Mouse (Mus musculus): ENCODE measurements around the gene Ranbp17. TPM values are rescaled to one million over a fixed set of nuclear protein-coding genes. Genes with fewer than 3 reads are reported as not detected.

Ranbp17 gene
- total RNA-seq, 2 experiments from 2014 or later = 7.4 to 7.6 TPM

GRCm38 (mm10) chr11:33300859-33301258 lies 212.7 kb downstream of the Ranbp17 start:
- no peak for TF ChIP-seq CTCF (IDR thresholded peaks at IDR 0.05)
- Histone ChIP-seq H3K27ac (no peak overlapping the region), H3K4me3 (no peak overlapping the region)
- intact Hi-C loops (cut with DNase I) = no loop called here
- no peak for DNase-seq (ENCODE audit: extremely low spot score in 1 of 2, low spot score in 2 of 2)

- no peak for DNase-seq (ENCODE audit: extremely low spot score in 1 of 2, low spot score in 2 of 2)
- intact Hi-C loops (cut with DNase I) = loop anchor here (10.0 kb wide), 1 partner anchor 315 kb away; no protein-coding TSS in a partner anchor
- no peak for TF ChIP-seq CTCF (IDR thresholded peaks at IDR 0.05)
- Histone ChIP-seq H3K27ac (no peak overlapping the region), H3K4me3 (no peak overlapping the region)
These were observed 214.2 kb downstream of the Ranbp17 start for GRCm38 (mm10) chr11:33299371-33299770.

- Histone ChIP-seq H3K27ac (no peak overlapping the region), H3K4me3 (no peak overlapping the region)
- TF ChIP-seq CTCF (IDR thresholded peaks at IDR 0.05) = no peak
- DNase-seq (ENCODE audit: extremely low spot score in 1 of 2, low spot score in 2 of 2) = no peak
- intact Hi-C loops (cut with DNase I) = loop anchor here (10.0 kb wide), 1 partner anchor 318 kb away; no protein-coding TSS in a partner anchor
These were observed 216.4 kb downstream of the Ranbp17 start for GRCm38 (mm10) chr11:33297121-33297520.

GRCm38 (mm10) chr11:33295422-33295821 lies 218.1 kb downstream of the Ranbp17 start:
- peak; percentile 67 for TF ChIP-seq CTCF (IDR thresholded peaks at IDR 0.05)

GRCm38 (mm10) chr11:33294063-33294462 lies 219.5 kb downstream of the Ranbp17 start:
- no peak overlapping the region for H3K4me3 ChIP-seq
- DNase-seq (ENCODE audit: extremely low spot score in 1 of 2, low spot score in 2 of 2) = no peak
- no peak overlapping the region for H3K27ac ChIP-seq
- intact Hi-C loops (cut with DNase I) = loop anchor here (10.0 kb wide), 1 partner anchor 321 kb away; no protein-coding TSS in a partner anchor
- no peak for TF ChIP-seq CTCF (IDR thresholded peaks at IDR 0.05)

More at GRCm38 (mm10) chr11:33295422-33295821, 218.1 kb downstream of the Ranbp17 start:
- H3K27ac ChIP-seq = no peak overlapping the region
- H3K4me3 ChIP-seq = no peak overlapping the region
- intact Hi-C loops (cut with DNase I) = loop anchor here (1.0 to 10.0 kb wide), 2 partner anchors 119 to 319 kb away; no protein-coding TSS in a partner anchor
- DNase-seq (ENCODE audit: extremely low spot score in 1 of 2, low spot score in 2 of 2) = no peak

- intact Hi-C loops (cut with DNase I) = no loop called here
- Histone ChIP-seq H3K4me3 (no peak overlapping the region), H3K27ac (no peak overlapping the region)
- no peak for DNase-seq (ENCODE audit: extremely low spot score in 1 of 2, low spot score in 2 of 2)
- TF ChIP-seq CTCF (IDR thresholded peaks at IDR 0.05) = no peak
These were observed 235.0 kb downstream of the Ranbp17 start for GRCm38 (mm10) chr11:33278571-33278970.

GRCm38 (mm10) chr11:33276637-33277036 lies 236.9 kb downstream of the Ranbp17 start, which contains the start of gene Gm12117:
Gene Gm12117, minus strand, starts transcription at chr11:33276737.
- intact Hi-C loops (cut with DNase I) = no loop called here
- no peak for TF ChIP-seq CTCF (IDR thresholded peaks at IDR 0.05)
- H3K4me3 ChIP-seq = no peak within 1 kb of the TSS
- H3K27ac ChIP-seq = no peak within 1 kb of the TSS
- no peak for DNase-seq (ENCODE audit: extremely low spot score in 1 of 2, low spot score in 2 of 2)

GRCm38 (mm10) chr11:33274816-33275215 lies 238.7 kb downstream of the Ranbp17 start:
- DNase-seq (ENCODE audit: extremely low spot score in 1 of 2, low spot score in 2 of 2) = no peak
- Histone ChIP-seq H3K4me3 (no peak overlapping the region), H3K27ac (no peak overlapping the region)
- intact Hi-C loops (cut with DNase I) = no loop called here
- TF ChIP-seq CTCF (IDR thresholded peaks at IDR 0.05) = no peak

GRCm38 (mm10) chr11:33274294-33274693 lies 239.3 kb downstream of the Ranbp17 start:
- no peak for DNase-seq (ENCODE audit: extremely low spot score in 1 of 2, low spot score in 2 of 2)
- Histone ChIP-seq H3K4me3 (no peak overlapping the region), H3K27ac (no peak overlapping the region)
- intact Hi-C loops (cut with DNase I) = no loop called here
- TF ChIP-seq CTCF (IDR thresholded peaks at IDR 0.05) = no peak

- H3K27ac ChIP-seq = no peak overlapping the region
- DNase-seq (ENCODE audit: extremely low spot score in 1 of 2, low spot score in 2 of 2) = no peak
- TF ChIP-seq CTCF (IDR thresholded peaks at IDR 0.05) = no peak
- intact Hi-C loops (cut with DNase I) = no loop called here
- no peak overlapping the region for H3K4me3 ChIP-seq
These were observed 273.3 kb downstream of the Ranbp17 start for GRCm38 (mm10) chr11:33240295-33240694.

- TF ChIP-seq CTCF (IDR thresholded peaks at IDR 0.05) = no peak
- intact Hi-C loops (cut with DNase I) = no loop called here
These were observed 279.4 kb downstream of the Ranbp17 start for GRCm38 (mm10) chr11:33234134-33234533.

GRCm38 (mm10) chr11:33232056-33232455 lies 281.5 kb downstream of the Ranbp17 start:
- no peak overlapping the region for H3K4me3 ChIP-seq
- TF ChIP-seq CTCF (IDR thresholded peaks at IDR 0.05) = no peak
- no peak overlapping the region for H3K27ac ChIP-seq
- intact Hi-C loops (cut with DNase I) = no loop called here
- no peak for DNase-seq (ENCODE audit: extremely low spot score in 1 of 2, low spot score in 2 of 2)

More at GRCm38 (mm10) chr11:33234134-33234533, 279.4 kb downstream of the Ranbp17 start:
- Histone ChIP-seq H3K27ac (no peak overlapping the region), H3K4me3 (no peak overlapping the region)
- DNase-seq (ENCODE audit: extremely low spot score in 1 of 2, low spot score in 2 of 2) = no peak

GRCm38 (mm10) chr11:33228186-33228585 lies 285.4 kb downstream of the Ranbp17 start:
- DNase-seq (ENCODE audit: extremely low spot score in 1 of 2, low spot score in 2 of 2) = no peak
- H3K27ac ChIP-seq = no peak overlapping the region
- TF ChIP-seq CTCF (IDR thresholded peaks at IDR 0.05) = no peak
- intact Hi-C loops (cut with DNase I) = no loop called here
- H3K4me3 ChIP-seq = no peak overlapping the region
